Mouse (Mus musculus) myocyte (in vitro differentiated cells): ENCODE data around the gene Parp3. TPM values are rescaled to one million over a fixed set of nuclear protein-coding genes. Genes with fewer than 3 reads are reported as not detected.
A peak's percentile ranks its signal among the peaks of the same experiment; 100 is the strongest.

Experiments
- H3K27me3 ChIP-seq: one replicate; pipeline ENCODE4 v1.6.1; 2011; ENCODE audit not compliant: control insufficient read depth, insufficient read depth, insufficient read length
- H3K36me3 ChIP-seq: one replicate; pipeline ENCODE4 v1.6.1; 2011; ENCODE audit not compliant: control insufficient read depth, insufficient read depth
- H3K4me2 ChIP-seq: one replicate; pipeline ENCODE4 v1.6.1; 2011; ENCODE audit warnings: low read depth, control low read depth
- H3K4me3 ChIP-seq: one replicate; pipeline ENCODE4 v1.5.1; 2011; ENCODE audit warnings: mild to moderate bottlenecking, control low read depth, moderate library complexity
- H3K79me2 ChIP-seq: one replicate; pipeline ENCODE4 v1.6.1; 2011; ENCODE audit not compliant: control insufficient read depth, insufficient read depth
- H3ac ChIP-seq: one replicate; pipeline ENCODE4 v1.6.1; 2011; ENCODE audit not compliant: control insufficient read depth, insufficient read length
- CEBPB ChIP-seq: IDR thresholded peaks from 2 replicates; pipeline ENCODE4 v1.6.1; 2011; ENCODE audit warnings: mild to moderate bottlenecking, moderate library complexity; ENCODE audit not compliant: poor library complexity, insufficient read depth, severe bottlenecking
- E2F4 ChIP-seq: IDR thresholded peaks from one replicate; pipeline ENCODE4 v1.6.1; 2011; ENCODE audit warnings: mild to moderate bottlenecking, control low read depth, moderate library complexity; ENCODE audit not compliant: insufficient read depth
- MAX ChIP-seq: IDR thresholded peaks from one replicate; pipeline ENCODE4 v1.6.1; 2011; ENCODE audit warnings: low read depth, mild to moderate bottlenecking, control low read depth
- MYOD1 ChIP-seq, 3 experiments: IDR thresholded peaks; one replicate each; pipeline ENCODE4 v1.6.1; 2011; ENCODE audit warnings: control low read depth in 2 of 3, low read depth in 2 of 3, mild to moderate bottlenecking in 2 of 3, moderate library complexity in 1 of 3; ENCODE audit not compliant: insufficient read length in 2 of 3, control insufficient read depth in 1 of 3
- MYOG ChIP-seq, 3 experiments: IDR thresholded peaks; one replicate each; pipeline ENCODE4 v1.6.1; 2011; ENCODE audit warnings: control low read depth in 2 of 3, low read depth in 2 of 3, mild to moderate bottlenecking in 2 of 3; ENCODE audit not compliant: insufficient read length in 2 of 3, control insufficient read depth in 1 of 3, insufficient read depth in 1 of 3
- POLR2A ChIP-seq: IDR thresholded peaks from one replicate; pipeline ENCODE4 v1.6.1; 2011; ENCODE audit warnings: low read depth, mild to moderate bottlenecking, control low read depth, moderate library complexity; ENCODE audit not compliant: insufficient read length
- POLR2AphosphoS2 ChIP-seq: IDR thresholded peaks from one replicate; pipeline ENCODE4 v1.6.1; 2011; ENCODE audit warnings: low read depth, control low read depth; ENCODE audit not compliant: insufficient read length
- REST ChIP-seq: IDR thresholded peaks from one replicate; pipeline ENCODE4 v1.6.1; 2011; ENCODE audit warnings: mild to moderate bottlenecking, control low read depth, moderate library complexity; ENCODE audit not compliant: insufficient read depth, insufficient read length
- SRF ChIP-seq: IDR thresholded peaks from one replicate; pipeline ENCODE4 v1.6.1; 2011; ENCODE audit warnings: low read depth; ENCODE audit not compliant: control insufficient read depth, insufficient read length
- TCF12 ChIP-seq: IDR thresholded peaks from one replicate; pipeline ENCODE4 v1.6.1; 2011; ENCODE audit warnings: mild to moderate bottlenecking, control low read depth; ENCODE audit not compliant: poor library complexity, insufficient read depth, severe bottlenecking
- TCF3 ChIP-seq: IDR thresholded peaks from one replicate; pipeline ENCODE4 v1.6.1; 2011; ENCODE audit warnings: low read depth, control low read depth; ENCODE audit not compliant: insufficient read length
- USF1 ChIP-seq: IDR thresholded peaks from one replicate; pipeline ENCODE4 v1.6.1; 2011; ENCODE audit warnings: low read depth, mild to moderate bottlenecking, control low read depth, moderate library complexity
- polyA plus RNA-seq: library from polyadenylated mRNA; unstranded; fragments of >200 nt; fragmentation: generic; extraction: Trizol; gene quantifications from one replicate; pipeline ENCODE4 v1.2.1, GENCODE M21; 2012; ENCODE audit warnings: missing spikeins

The Parp3 gene
- polyA plus RNA-seq, 1 experiment: 66.1 TPM

GRCm38 (mm10) chr9:106429221-106430014 is 47.3 kb downstream of the Parp3 start, which contains the start of gene Rpl29:
Gene Rpl29 (plus strand): TSS chr9:106429454.
- Histone ChIP-seq H3ac (peak within 1 kb of the TSS; percentile 56), H3K79me2 (peaks cover 15% of the 10 kb centered on the region), H3K27me3 (no peaks in the 10 kb centered on the region), H3K4me3 (peak within 1 kb of the TSS; percentile 81), H3K36me3 (peaks cover 5% of the 10 kb centered on the region), H3K4me2 (peak within 1 kb of the TSS; percentile 90)
- TF ChIP-seq POLR2A: peak; percentile 78
- no peak for TF ChIP-seq MYOG (IDR thresholded peaks at IDR 0.05; ENCODE audit: control insufficient read depth in 1 of 3, insufficient read depth in 1 of 3, insufficient read length in 2 of 3, low read depth in 2 of 3)
- TF ChIP-seq CEBPB: no peak
- peak; percentile 56 for TF ChIP-seq POLR2AphosphoS2
- no peak for TF ChIP-seq E2F4
- no peak for TF ChIP-seq TCF3

- peaks cover 5% of the 10 kb centered on the region for H3K36me3 ChIP-seq
- no peaks in the 10 kb centered on the region for H3K27me3 ChIP-seq
- peak overlapping the region; percentile 56 for H3ac ChIP-seq
- TF ChIP-seq CEBPB (no peak), TCF12 (no peak), MYOD1 (IDR thresholded peaks at IDR 0.05; ENCODE audit: control insufficient read depth in 1 of 3, insufficient read length in 2 of 3, low read depth in 2 of 3) (no peak), TCF3 (no peak), POLR2A (no peak), REST (no peak)
- H3K4me3 ChIP-seq: peak overlapping the region; percentile 81
- H3K4me2 ChIP-seq: peak overlapping the region; percentile 90
- peaks cover 15% of the 10 kb centered on the region for H3K79me2 ChIP-seq
Measured at GRCm38 (mm10) chr9:106428719-106429220, 48.0 kb downstream of the Parp3 start.

- Histone ChIP-seq H3K27me3 (no peaks in the 10 kb centered on the region), H3K4me2 (no peak overlapping the region), H3ac (no peak overlapping the region), H3K79me2 (no peaks in the 10 kb centered on the region), H3K36me3 (no peaks in the 10 kb centered on the region), H3K4me3 (no peak overlapping the region)
- no peak for TF ChIP-seq MAX
- no peak for TF ChIP-seq E2F4
Measured at GRCm38 (mm10) chr9:106421865-106422160, 54.9 kb downstream of the Parp3 start.

- H3K36me3 ChIP-seq: no peaks in the 10 kb centered on the region
Measured at GRCm38 (mm10) chr9:106421033-106421864, 55.5 kb downstream of the Parp3 start.

GRCm38 (mm10) chr9:106420608-106421007 is 56.1 kb downstream of the Parp3 start:
- no peak overlapping the region for H3ac ChIP-seq
- H3K79me2 ChIP-seq: no peaks in the 10 kb centered on the region
- H3K4me2 ChIP-seq: no peak overlapping the region
- H3K4me3 ChIP-seq: no peak overlapping the region
- H3K27me3 ChIP-seq: no peaks in the 10 kb centered on the region
- TF ChIP-seq POLR2A: no peak
- no peak for TF ChIP-seq USF1
- TF ChIP-seq E2F4: no peak
- TF ChIP-seq MYOG (IDR thresholded peaks at IDR 0.05; ENCODE audit: control insufficient read depth in 1 of 3, insufficient read depth in 1 of 3, insufficient read length in 2 of 3, low read depth in 2 of 3): no peak
- no peak for TF ChIP-seq CEBPB
- no peak for TF ChIP-seq SRF
- no peak for TF ChIP-seq MAX
- no peak for TF ChIP-seq REST
- TF ChIP-seq TCF12: no peak
- TF ChIP-seq POLR2AphosphoS2: no peak
- no peak for TF ChIP-seq MYOD1 (IDR thresholded peaks at IDR 0.05; ENCODE audit: control insufficient read depth in 1 of 3, insufficient read length in 2 of 3, low read depth in 2 of 3)
- no peak for TF ChIP-seq TCF3
- H3K36me3 ChIP-seq: no peaks in the 10 kb centered on the region

More at GRCm38 (mm10) chr9:106421033-106421864, 55.5 kb downstream of the Parp3 start:
- H3K4me3 ChIP-seq: no peak overlapping the region
- TF ChIP-seq TCF3: no peak
- no peak for TF ChIP-seq REST
- no peak for TF ChIP-seq SRF
- no peak for TF ChIP-seq USF1
- no peak for TF ChIP-seq MYOG (IDR thresholded peaks at IDR 0.05; ENCODE audit: control insufficient read depth in 1 of 3, insufficient read depth in 1 of 3, insufficient read length in 2 of 3, low read depth in 2 of 3)
- TF ChIP-seq POLR2A: no peak
- TF ChIP-seq TCF12: no peak
- TF ChIP-seq CEBPB: no peak
- TF ChIP-seq E2F4: no peak
- TF ChIP-seq POLR2AphosphoS2: no peak
- no peak for TF ChIP-seq MAX
- no peak for TF ChIP-seq MYOD1 (IDR thresholded peaks at IDR 0.05; ENCODE audit: control insufficient read depth in 1 of 3, insufficient read length in 2 of 3, low read depth in 2 of 3)
- H3K79me2 ChIP-seq: no peaks in the 10 kb centered on the region
- H3K4me2 ChIP-seq: no peak overlapping the region
- no peaks in the 10 kb centered on the region for H3K27me3 ChIP-seq
- no peak overlapping the region for H3ac ChIP-seq

Other genes starting within 250 kb of the Parp3 start
- 98.1 TPM for gene Alas1, start 228.3 kb downstream of the Parp3 start, polyA plus RNA-seq
- gene Poc1a, start 195.9 kb downstream of the Parp3 start, polyA plus RNA-seq: 7.6 TPM
- 8.9 TPM for gene Dusp7, start 108.3 kb downstream of the Parp3 start, polyA plus RNA-seq
- 45.1 TPM for gene Rpl29, start 47.5 kb downstream of the Parp3 start, polyA plus RNA-seq
- gene Acy1, start 38.6 kb downstream of the Parp3 start, polyA plus RNA-seq: 18.1 TPM
- 4.2 TPM for gene Abhd14b, start 29.5 kb downstream of the Parp3 start, polyA plus RNA-seq
- gene Abhd14a, start 29.3 kb downstream of the Parp3 start, polyA plus RNA-seq: 19.2 TPM
- gene Pcbp4, start 23.7 kb downstream of the Parp3 start, polyA plus RNA-seq: 274 TPM
- 0.46 TPM for gene Gpr62, start 11.0 kb downstream of the Parp3 start, polyA plus RNA-seq
- 69.4 TPM for gene Rrp9, start 986 bp downstream of the Parp3 start, polyA plus RNA-seq
- not detected for gene Iqcf1, start 23.0 kb upstream of the Parp3 start, polyA plus RNA-seq
- 0.12 TPM for gene Iqcf5, start 37.6 kb upstream of the Parp3 start, polyA plus RNA-seq
- gene Iqcf3, start 84.7 kb upstream of the Parp3 start, polyA plus RNA-seq: not detected
- not detected for gene Iqcf4, start 94.0 kb upstream of the Parp3 start, polyA plus RNA-seq
- not detected for gene Iqcf6, start 149.6 kb upstream of the Parp3 start, polyA plus RNA-seq
- not detected for gene Grm2, start 179.1 kb upstream of the Parp3 start, polyA plus RNA-seq
- 111 TPM for gene Tex264, start 209.0 kb upstream of the Parp3 start, polyA plus RNA-seq